Mouse (Mus musculus): Measurements from ENCODE around the gene Rassf6.

Rassf6 gene

DNA sequence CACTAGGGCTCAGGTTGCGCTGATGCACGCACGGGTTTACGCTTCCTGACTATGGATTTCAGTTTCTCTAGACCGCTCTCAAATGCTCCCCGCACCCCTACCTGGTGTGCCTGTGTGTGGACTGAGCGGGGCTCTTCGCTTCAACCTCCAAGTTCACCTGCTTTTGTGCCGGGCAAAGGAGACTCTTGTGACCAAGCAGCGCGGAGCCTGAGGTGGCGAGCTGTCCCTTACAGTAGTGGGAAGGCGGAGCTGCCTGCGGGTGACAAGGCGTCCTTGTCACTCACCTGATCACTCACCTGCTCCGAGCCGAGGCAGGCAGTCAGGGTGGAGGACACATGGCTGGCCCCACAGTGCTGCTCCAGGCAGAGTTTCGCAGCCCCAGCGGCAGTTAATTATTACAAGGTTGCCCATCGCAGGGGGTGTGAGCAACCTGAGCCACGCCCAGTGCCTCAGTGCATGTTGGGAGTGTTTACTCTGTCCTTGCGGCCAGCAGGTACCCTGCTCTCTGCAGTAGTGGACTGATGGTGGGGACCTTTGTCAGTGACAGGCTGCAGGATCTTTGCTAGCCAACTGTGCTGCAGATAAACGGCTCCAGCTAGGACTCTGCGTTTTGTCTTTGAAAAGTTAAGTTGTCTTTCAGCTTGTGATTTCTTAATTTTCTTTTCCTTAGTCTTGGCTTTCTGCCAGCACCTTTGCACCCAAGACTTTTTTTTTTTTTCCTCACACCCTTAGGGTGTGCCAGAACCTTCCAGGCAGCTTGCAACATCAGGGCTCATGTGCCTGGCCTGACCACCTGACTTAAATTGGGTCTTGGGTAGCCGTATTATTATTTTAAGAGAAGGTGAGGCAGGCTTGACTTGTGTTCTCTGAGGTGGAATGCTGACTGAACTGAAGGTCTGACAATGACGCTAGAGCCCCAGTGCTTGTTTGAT, at the start of gene Rassf6:
Rassf6 (minus strand) TSS at position 372 of the 932 bp plus-strand sequence.
- no peak for DNase-seq (ENCODE audit: low read depth in 2 of 2, low spot score in 2 of 2)

GRCm38 (mm10) chr5:90689426-90690128, 49.1 kb upstream of the Rassf6 start:
- DNase-seq (ENCODE audit: low read depth in 2 of 2, low spot score in 2 of 2): no peak

- no peak for DNase-seq (ENCODE audit: low read depth in 2 of 2, low spot score in 2 of 2)
Observed at GRCm38 (mm10) chr5:90687913-90688312, 47.5 kb upstream of the Rassf6 start.

DNA sequence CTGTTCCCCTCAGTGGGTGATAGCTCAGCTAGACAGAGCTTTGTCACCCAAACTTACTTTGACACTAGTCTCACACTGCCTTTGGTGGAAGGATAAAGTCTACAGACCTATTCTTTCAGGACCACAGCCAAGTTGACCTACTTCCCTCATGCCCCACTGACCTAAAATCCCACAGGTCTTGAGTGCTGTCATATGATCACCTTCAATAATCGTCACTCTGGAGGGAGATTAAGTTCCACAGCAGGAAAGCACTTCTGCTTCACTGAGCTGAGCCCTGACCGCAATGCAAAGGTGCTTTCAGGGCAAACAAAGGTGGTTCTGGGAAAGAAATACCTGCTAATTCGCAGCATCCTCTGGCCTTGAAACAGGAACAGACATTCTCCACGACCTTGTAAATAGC, 44.5 kb upstream of the Rassf6 start:
- no peak for DNase-seq (ENCODE audit: low read depth in 2 of 2, low spot score in 2 of 2)

DNA sequence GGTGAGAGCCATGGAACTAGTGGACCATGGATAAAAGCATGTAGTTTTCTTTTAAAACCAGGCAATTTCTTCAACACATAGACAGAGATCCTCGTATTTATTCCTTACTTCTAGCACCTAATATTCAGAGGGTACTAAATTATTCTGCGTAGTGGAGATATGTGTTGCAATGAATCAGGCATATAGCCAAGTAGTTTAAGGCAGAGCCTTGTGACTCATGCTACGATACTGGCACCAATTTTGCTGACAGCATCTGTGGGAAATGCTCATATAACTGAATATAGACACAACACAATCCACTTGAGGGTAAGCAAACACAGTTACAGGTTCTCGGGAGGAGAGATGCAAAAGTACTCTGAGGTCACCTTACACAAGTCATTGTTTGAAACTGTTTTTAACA, 41.4 kb upstream of the Rassf6 start:
- DNase-seq (ENCODE audit: low read depth in 2 of 2, low spot score in 2 of 2): no peak

DNA sequence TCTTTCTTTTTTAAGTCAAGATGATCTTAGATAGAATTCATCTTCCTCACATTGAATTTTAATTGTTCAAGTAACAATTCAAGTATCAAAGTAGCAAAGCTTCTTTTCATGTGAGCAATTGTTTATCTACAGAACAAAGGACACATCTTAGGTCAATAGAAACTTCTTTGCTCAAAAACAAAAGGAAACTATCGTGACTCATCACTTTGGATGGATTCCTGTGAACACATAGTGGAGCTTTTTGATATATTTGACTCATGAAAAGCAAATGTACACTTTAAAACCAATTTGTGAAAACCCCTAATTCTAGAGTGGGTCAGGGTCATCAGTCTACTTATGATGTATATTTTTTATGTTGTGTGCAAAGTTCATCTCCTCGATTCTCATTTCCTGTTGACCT, 37.1 kb upstream of the Rassf6 start:
- DNase-seq (ENCODE audit: low read depth in 2 of 2, low spot score in 2 of 2): no peak

GRCm38 (mm10) chr5:90661852-90662251, 21.4 kb upstream of the Rassf6 start:
- DNase-seq (ENCODE audit: low read depth in 2 of 2, low spot score in 2 of 2): no peak

DNA sequence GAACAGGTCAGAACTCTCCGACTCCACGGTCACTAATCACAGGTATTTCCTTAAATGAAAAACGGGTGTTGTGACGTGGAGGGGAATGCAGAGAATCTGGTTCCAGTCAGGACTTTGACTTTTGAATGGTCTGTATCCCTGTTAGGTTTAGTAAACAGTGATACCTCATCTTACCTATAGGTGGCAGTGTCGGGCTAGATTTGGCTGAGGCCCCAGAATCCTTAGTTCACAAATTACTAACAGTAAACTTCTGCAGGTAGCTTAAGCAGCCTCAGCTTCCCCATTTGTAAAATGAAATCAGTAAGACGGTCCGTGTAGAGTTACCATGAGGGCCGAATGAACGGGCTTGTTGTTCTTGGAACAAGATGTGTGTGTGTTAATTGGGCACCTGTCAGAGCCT, 21.0 kb upstream of the Rassf6 start:
- DNase-seq (ENCODE audit: low read depth in 2 of 2, low spot score in 2 of 2): peak in 1 of 2 experiments; percentile 7

- DNase-seq (ENCODE audit: low read depth in 2 of 2, low spot score in 2 of 2): no peak
Observed at GRCm38 (mm10) chr5:90660411-90660810, 20.0 kb upstream of the Rassf6 start.

DNA sequence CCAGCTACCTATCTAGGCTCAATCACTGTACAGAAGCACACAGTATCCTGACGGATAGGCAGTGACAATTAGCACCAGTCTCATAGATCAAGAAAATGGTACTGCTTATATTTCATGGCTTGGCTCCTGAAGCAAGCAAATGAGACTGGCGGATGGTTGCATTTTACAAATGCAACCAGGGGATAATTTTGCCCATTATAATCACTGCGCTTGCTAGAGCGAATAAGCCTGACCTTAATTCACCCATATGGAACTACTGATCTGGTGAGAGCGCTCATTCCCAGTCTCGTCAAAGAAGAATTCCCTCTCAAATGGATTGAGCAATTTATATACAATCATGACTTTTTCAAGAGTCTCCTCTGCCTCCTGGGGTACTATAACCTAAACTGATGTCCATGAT, 16.2 kb upstream of the Rassf6 start:
- DNase-seq (ENCODE audit: low read depth in 2 of 2, low spot score in 2 of 2): no peak

GRCm38 (mm10) chr5:90655891-90656290, 15.4 kb upstream of the Rassf6 start:
- no peak for DNase-seq (ENCODE audit: low read depth in 2 of 2, low spot score in 2 of 2)

- DNase-seq (ENCODE audit: low read depth in 2 of 2, low spot score in 2 of 2): no peak
Observed at GRCm38 (mm10) chr5:90654798-90655197, 14.3 kb upstream of the Rassf6 start.

DNA sequence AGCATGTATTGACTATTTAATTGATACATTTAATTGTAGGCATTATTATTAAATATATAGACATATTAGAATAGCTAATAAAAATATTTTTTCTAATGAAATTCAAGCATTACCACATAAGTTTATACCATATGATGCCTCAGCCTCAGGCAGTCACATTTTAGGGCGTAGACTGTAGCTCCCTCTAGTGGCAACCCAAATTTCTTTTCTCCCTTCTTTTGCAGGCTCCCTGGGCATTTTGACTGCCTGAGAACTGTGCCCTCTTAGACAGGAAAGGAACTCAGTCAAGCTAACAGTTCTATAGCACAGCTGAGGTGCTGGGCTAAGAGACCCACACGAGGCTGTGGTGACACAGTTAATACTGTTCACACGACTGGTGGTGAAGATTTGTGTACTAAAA, 12.3 kb upstream of the Rassf6 start:
- no peak for DNase-seq (ENCODE audit: low read depth in 2 of 2, low spot score in 2 of 2)

DNA sequence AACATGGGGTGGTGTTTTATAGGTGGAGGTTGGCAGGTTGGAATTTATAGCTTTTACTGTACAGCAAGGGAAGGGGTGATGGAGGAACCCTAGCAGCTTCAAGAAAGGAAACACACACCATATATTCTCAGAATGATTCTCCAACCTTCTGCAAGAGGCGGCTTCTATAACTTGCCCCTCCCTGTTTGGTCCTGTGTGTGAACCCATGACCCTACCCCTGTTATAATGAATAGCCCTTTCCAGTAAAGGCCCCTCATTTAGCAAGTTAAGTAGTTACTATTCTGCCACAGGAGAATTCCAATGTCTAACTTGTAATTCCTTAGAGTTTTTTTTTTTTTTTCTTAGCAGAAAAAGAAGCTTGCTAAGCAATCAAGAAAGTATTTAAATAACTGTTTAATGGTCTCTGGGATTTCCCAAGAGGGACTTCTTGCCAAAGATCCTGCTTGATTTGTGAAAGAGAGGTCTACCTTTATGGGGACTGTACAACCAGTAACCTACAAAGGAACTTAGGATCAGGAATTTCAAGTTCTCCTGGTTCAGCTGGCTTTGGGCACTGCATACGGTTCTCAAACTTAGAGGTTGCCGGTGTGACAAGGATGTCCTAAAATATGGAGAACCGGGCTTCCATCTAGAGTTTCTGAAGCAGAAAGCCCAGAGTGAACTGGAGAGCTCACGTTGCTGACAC, 10.2 kb upstream of the Rassf6 start:
- no peak for DNase-seq (ENCODE audit: low read depth in 2 of 2, low spot score in 2 of 2)

DNA sequence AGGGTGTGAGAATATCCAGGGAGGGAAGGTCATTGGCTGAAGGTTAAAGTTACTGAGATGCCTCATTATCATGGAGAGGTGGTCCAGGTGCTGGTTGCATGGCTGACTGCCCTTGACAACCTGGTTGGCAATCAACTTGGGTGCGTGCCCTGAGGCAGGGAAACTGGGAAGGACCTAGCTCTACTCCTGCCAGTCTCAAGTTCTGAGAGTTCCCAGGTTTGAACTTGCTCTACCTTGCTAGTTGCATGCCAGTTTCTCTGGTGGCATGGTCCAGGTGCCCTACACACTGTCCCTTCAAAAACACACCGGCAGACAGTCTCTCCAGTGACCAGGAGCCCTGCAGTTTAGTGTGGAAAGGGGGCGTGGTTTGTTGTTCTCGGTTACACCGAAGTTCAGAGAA, 7.0 kb upstream of the Rassf6 start:
- DNase-seq (ENCODE audit: low read depth in 2 of 2, low spot score in 2 of 2): no peak

- no peak for DNase-seq (ENCODE audit: low read depth in 2 of 2, low spot score in 2 of 2)
Observed at GRCm38 (mm10) chr5:90646398-90646797, 5.9 kb upstream of the Rassf6 start.

- DNase-seq (ENCODE audit: low read depth in 2 of 2, low spot score in 2 of 2): no peak
Observed at GRCm38 (mm10) chr5:90645579-90645978, 5.1 kb upstream of the Rassf6 start.

GRCm38 (mm10) chr5:90641218-90641610, 757 bp upstream of the Rassf6 start:
- no peak for DNase-seq (ENCODE audit: low read depth in 2 of 2, low spot score in 2 of 2)

- no peak for DNase-seq (ENCODE audit: low read depth in 2 of 2, low spot score in 2 of 2)
Observed at GRCm38 (mm10) chr5:90634885-90635284, 5.6 kb downstream of the Rassf6 start.

- no peak for DNase-seq (ENCODE audit: low read depth in 2 of 2, low spot score in 2 of 2)
Observed at GRCm38 (mm10) chr5:90628530-90628929, 11.9 kb downstream of the Rassf6 start.

- no peak for DNase-seq (ENCODE audit: low read depth in 2 of 2, low spot score in 2 of 2)
Observed at GRCm38 (mm10) chr5:90628011-90628410, 12.4 kb downstream of the Rassf6 start.

- DNase-seq (ENCODE audit: low read depth in 2 of 2, low spot score in 2 of 2): no peak
Observed at GRCm38 (mm10) chr5:90627423-90627822, 13.0 kb downstream of the Rassf6 start.
